Mouse (Mus musculus) heart, postnatal 0 days (tissue): ENCODE data around the gene Zfp655. TPM values are rescaled to one million over a fixed set of nuclear protein-coding genes. Genes with fewer than 3 reads are reported as not detected.
"Not testable (repeated sequence)": the region's sequence is repeated elsewhere in the genome, so short reads cannot be mapped to it uniquely, and the experiment has no call there.

Source experiments
- ATAC-seq: fragments of 200-750 bp; cut with Nextera tagmentation; 2 replicates; pipeline ENCODE4 v1.8.0; 2017; ENCODE audit warnings: low read depth, moderate number of reproducible peaks, moderate library complexity; ENCODE audit not compliant: insufficient read depth
- DNase-seq: peaks from one replicate; pipeline ENCODE4 v3.0.0-alpha.2; 2016; ENCODE audit warnings: low spot score
- H3K27ac ChIP-seq: fragments of 300-500 bp; sonication (generic); 2 replicates; pipeline ENCODE4 v1.5.1; 2014; ENCODE audit warnings: low read depth, mild to moderate bottlenecking
- H3K27me3 ChIP-seq: fragments of 300-500 bp; sonication (generic); 2 replicates; pipeline ENCODE4 v1.6.1; 2014; ENCODE audit warnings: low read length, mixed read lengths; ENCODE audit not compliant: control insufficient read depth, insufficient read depth
- H3K36me3 ChIP-seq: fragments of 300-500 bp; sonication (generic); replicated peaks from 2 replicates; pipeline ENCODE4 v1.6.1; 2014; ENCODE audit warnings: low read length, mixed read lengths; ENCODE audit not compliant: control insufficient read depth, insufficient read depth
- H3K4me1 ChIP-seq: fragments of 300-500 bp; sonication (generic); 2 replicates; pipeline ENCODE4 v1.6.1; 2014; ENCODE audit warnings: antibody characterized with exemption; ENCODE audit not compliant: control insufficient read depth, insufficient read depth
- H3K4me2 ChIP-seq: fragments of 300-500 bp; sonication (generic); 2 replicates; pipeline ENCODE4 v1.6.1; 2014; ENCODE audit warnings: low read depth, mild to moderate bottlenecking, low read length, moderate library complexity
- H3K4me3 ChIP-seq: fragments of 300-500 bp; sonication (generic); 2 replicates; pipeline ENCODE4 v1.5.1; 2014; ENCODE audit warnings: low read depth, low read length
- H3K9ac ChIP-seq: fragments of 300-500 bp; sonication (generic); replicated peaks from 2 replicates; pipeline ENCODE4 v1.6.1; 2014; ENCODE audit warnings: low read depth, low read length, mixed read lengths
- H3K9me3 ChIP-seq: fragments of 300-500 bp; sonication (generic); replicated peaks from 2 replicates; pipeline ENCODE4 v1.6.1; 2016; ENCODE audit warnings: low read length; ENCODE audit not compliant: control insufficient read depth
- CTCF ChIP-seq: IDR thresholded peaks from 2 replicates; pipeline ENCODE4 v1.5.1; 2016; ENCODE audit warnings: antibody characterized with exemption, control low read depth, low read depth
- EP300 ChIP-seq: IDR thresholded peaks from 2 replicates; pipeline ENCODE4 v1.6.1; 2016; ENCODE audit warnings: antibody characterized with exemption, low read depth
- WGBS: fragments of 180-500 bp; shearing (Covaris S2); extraction: QIAGEN DNeasy Blood & Tissue Kit; methylation state at CpG from one replicate; pipeline ENCODE4 v1.1.7; 2014; 5-methylcytosine and 5-hydroxymethylcytosine counted together
- polyA plus RNA-seq: library from polyadenylated mRNA; unstranded; fragments of >200 nt; fragmentation: Nextera tagmentation; extraction: Ambion mirVana; gene quantifications from 2 replicates; pipeline ENCODE4 v1.2.1, GENCODE M21; 2015
- total RNA-seq: library from RNA; depleted of rRNA; stranded (reverse); fragments of >200 nt; gene quantifications from 2 replicates; pipeline ENCODE4 v1.2.3, GENCODE M21; 2014; ENCODE audit warnings: low replicate concordance

The Zfp655 gene
- total and polyA plus RNA-seq, 2 experiments from 2014 or later: 33.4 to 51.2 TPM

- H3K36me3 ChIP-seq: peaks cover 6% of the 10 kb centered on the region
- WGBS: 4% methylated on average over 9 of the region's 9 CpGs
- peak overlapping the region; percentile 61 for H3K9ac ChIP-seq
- peak; percentile 85 for DNase-seq
- H3K27me3 ChIP-seq: no peaks in the 10 kb centered on the region
- TF ChIP-seq EP300 (no peak; the same call in 1 of the 2 replicates), CTCF (no peak)
- H3K4me3 ChIP-seq: peak overlapping the region; percentile 57
- H3K4me2 ChIP-seq: peak overlapping the region; percentile 81
- H3K4me1 ChIP-seq: peaks cover 10% of the 10 kb centered on the region; the same call in 1 of the 2 replicates
- peak overlapping the region; percentile 93 for H3K27ac ChIP-seq
- H3K9me3 ChIP-seq: no peaks in the 10 kb centered on the region
- no peak for ATAC-seq
Observed at GRCm38 (mm10) chr5:145205041-145205440, 26.5 kb upstream of the Zfp655 start.

GRCm38 (mm10) chr5:145207385-145207784 lies 24.1 kb upstream of the Zfp655 start:
- no peak overlapping the region for H3K4me3 ChIP-seq
- no peak overlapping the region for H3K27ac ChIP-seq
- no peaks in the 10 kb centered on the region for H3K9me3 ChIP-seq
- peaks cover 30% of the 10 kb centered on the region for H3K36me3 ChIP-seq
- DNase-seq (no peak), ATAC-seq (no peak)
- WGBS: 92% methylated on average over 6 of the region's 6 CpGs
- no peak for TF ChIP-seq CTCF
- TF ChIP-seq EP300: no peak
- 0 out of 2 replicates have a peak, but pooled peaks cover 3% of the 10 kb centered on the region for H3K4me1 ChIP-seq
- H3K4me2 ChIP-seq: no peak overlapping the region
- no peak overlapping the region for H3K9ac ChIP-seq
- no peaks in the 10 kb centered on the region for H3K27me3 ChIP-seq

GRCm38 (mm10) chr5:145207954-145208353 lies 23.6 kb upstream of the Zfp655 start:
- H3K27me3 ChIP-seq: no peaks in the 10 kb centered on the region
- peaks cover 35% of the 10 kb centered on the region for H3K36me3 ChIP-seq
- no peak overlapping the region for H3K9ac ChIP-seq
- no peak for ATAC-seq
- WGBS: 86% methylated on average over 5 of the region's 6 CpGs
- no peak overlapping the region for H3K4me3 ChIP-seq
- H3K4me2 ChIP-seq: no peak overlapping the region
- H3K27ac ChIP-seq: no peak overlapping the region
- no peaks in the 10 kb centered on the region for H3K9me3 ChIP-seq
- TF ChIP-seq CTCF (no peak), EP300 (no peak)
- no peak for DNase-seq
- H3K4me1 ChIP-seq: 0 out of 2 replicates have a peak, but pooled peaks cover 3% of the 10 kb centered on the region

- not testable (repeated sequence) for DNase-seq, H3K27ac ChIP-seq, H3K9ac ChIP-seq, H3K4me1 ChIP-seq, H3K4me2 ChIP-seq, H3K4me3 ChIP-seq, ATAC-seq, H3K27me3 ChIP-seq, H3K9me3 ChIP-seq
- WGBS: 61% methylated on average over 11 of the region's 11 CpGs
- H3K36me3 ChIP-seq: peaks cover 39% of the 10 kb centered on the region
Observed at GRCm38 (mm10) chr5:145208391-145208790, 23.1 kb upstream of the Zfp655 start.

GRCm38 (mm10) chr5:145211340-145211739 lies 20.2 kb upstream of the Zfp655 start:
- H3K4me1 ChIP-seq: 0 out of 2 replicates have a peak, but pooled peaks cover 2% of the 10 kb centered on the region
- DNase-seq (no peak), ATAC-seq (no peak)
- H3K27ac ChIP-seq: no peak overlapping the region
- no peak overlapping the region for H3K4me2 ChIP-seq
- no peak for TF ChIP-seq CTCF
- no peak for TF ChIP-seq EP300
- H3K36me3 ChIP-seq: peaks cover 63% of the 10 kb centered on the region
- H3K27me3 ChIP-seq: no peaks in the 10 kb centered on the region
- 94% methylated on average over 4 of the region's 4 CpGs for WGBS
- H3K9ac ChIP-seq: no peak overlapping the region
- H3K4me3 ChIP-seq: no peak overlapping the region
- H3K9me3 ChIP-seq: no peaks in the 10 kb centered on the region

GRCm38 (mm10) chr5:145212216-145212615 lies 19.3 kb upstream of the Zfp655 start:
- Histone ChIP-seq H3K4me3 (no peak overlapping the region), H3K27ac (no peak overlapping the region), H3K9me3 (no peaks in the 10 kb centered on the region), H3K4me1 (no peaks in the 10 kb centered on the region), H3K9ac (no peak overlapping the region), H3K36me3 (peaks cover 63% of the 10 kb centered on the region), H3K27me3 (no peaks in the 10 kb centered on the region), H3K4me2 (no peak overlapping the region)
- no peak for TF ChIP-seq CTCF
- TF ChIP-seq EP300: no peak
- ATAC-seq (no peak), DNase-seq (no peak)
- 86% methylated on average over 4 of the region's 4 CpGs for WGBS
